Mouse (Mus musculus) thymus, postnatal 4 days (tissue): ENCODE results near the gene Pglyrp1.
"Not testable (repeated sequence)": the region's sequence is repeated elsewhere in the genome, so short reads cannot be mapped to it uniquely, and the experiment has no call there.

Experiments
- DNase-seq: peaks from one replicate; pipeline ENCODE4 v3.0.0; 2021

The Pglyrp1 gene

GRCm38 (mm10) chr7:18871031-18871430 lies at the start of gene Pglyrp1:
Pglyrp1 (plus strand) TSS chr7:18871331.
- DNase-seq = not testable (repeated sequence)

- no peak for DNase-seq
Measured at GRCm38 (mm10) chr7:18821507-18821906, 49.6 kb upstream of the Pglyrp1 start, which contains the start of gene Psg17. Psg17 (minus strand) TSS chr7:18821607.

- no peak for DNase-seq
Measured at GRCm38 (mm10) chr7:18827792-18828546, 43.2 kb upstream of the Pglyrp1 start.

GRCm38 (mm10) chr7:18828592-18828991 lies 42.5 kb upstream of the Pglyrp1 start:
- DNase-seq = no peak

DNA sequence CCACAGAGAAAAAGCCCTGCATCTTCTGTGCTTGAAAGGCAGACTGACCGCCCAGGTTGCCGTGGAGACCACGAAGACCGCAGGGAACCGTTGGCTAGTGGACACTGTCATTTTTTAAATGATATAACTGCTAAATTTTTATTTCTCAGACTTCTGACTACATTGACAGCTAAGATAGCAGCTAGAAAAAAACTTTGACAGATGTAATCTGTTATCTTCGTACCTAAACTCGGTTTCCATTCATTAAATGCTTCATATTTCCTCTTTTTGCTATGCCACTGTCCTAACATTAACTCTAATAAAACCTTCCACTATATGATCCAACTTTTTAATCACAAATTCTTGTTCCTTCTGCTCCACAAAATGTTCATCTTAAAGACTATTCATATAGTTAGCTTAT lies 41.6 kb upstream of the Pglyrp1 start:
- no peak for DNase-seq

DNA sequence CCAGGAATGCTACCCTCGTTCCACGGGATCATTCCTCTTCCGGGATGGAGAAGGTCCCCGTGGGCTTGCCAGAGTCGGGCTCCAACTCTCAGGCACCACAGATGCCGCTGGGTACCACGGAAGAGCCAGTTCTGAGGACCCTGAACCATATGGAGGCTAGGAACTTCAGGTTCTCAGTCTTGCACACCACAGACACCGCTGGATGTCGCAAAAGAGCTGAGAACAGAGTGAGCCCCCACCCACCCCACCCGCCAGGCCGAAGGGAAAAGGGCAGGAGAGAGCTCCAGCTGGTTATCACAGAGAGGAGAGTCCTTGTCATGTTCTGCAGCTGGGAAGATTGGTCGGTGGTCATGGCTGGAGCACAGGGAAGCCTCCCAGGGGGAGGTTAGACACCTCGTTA lies 38.8 kb upstream of the Pglyrp1 start:
- no peak for DNase-seq

DNA sequence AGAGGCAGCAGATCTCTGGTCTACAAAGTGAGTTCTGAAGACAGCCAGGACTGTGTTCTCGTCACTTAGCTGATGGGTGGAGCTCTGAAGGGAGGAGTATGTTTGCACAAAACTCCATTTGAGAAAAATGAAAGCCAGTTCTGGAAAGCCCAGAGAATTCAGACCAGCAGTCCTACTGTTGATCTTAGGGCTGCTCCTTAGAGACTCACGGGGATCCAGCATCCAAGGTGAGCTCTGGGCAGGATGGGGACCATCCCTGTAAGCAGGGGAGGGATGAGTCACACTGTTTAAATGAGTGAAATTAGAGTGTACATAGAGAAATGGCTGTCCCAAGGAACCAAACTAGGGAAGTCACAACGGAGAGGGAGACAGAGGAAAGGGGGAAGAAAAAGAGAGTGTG lies 31.3 kb upstream of the Pglyrp1 start, which contains the start of gene Mill2:
Gene Mill2, plus strand, starts transcription at position 102 of the 400 bp plus-strand sequence.
- no peak for DNase-seq

DNA sequence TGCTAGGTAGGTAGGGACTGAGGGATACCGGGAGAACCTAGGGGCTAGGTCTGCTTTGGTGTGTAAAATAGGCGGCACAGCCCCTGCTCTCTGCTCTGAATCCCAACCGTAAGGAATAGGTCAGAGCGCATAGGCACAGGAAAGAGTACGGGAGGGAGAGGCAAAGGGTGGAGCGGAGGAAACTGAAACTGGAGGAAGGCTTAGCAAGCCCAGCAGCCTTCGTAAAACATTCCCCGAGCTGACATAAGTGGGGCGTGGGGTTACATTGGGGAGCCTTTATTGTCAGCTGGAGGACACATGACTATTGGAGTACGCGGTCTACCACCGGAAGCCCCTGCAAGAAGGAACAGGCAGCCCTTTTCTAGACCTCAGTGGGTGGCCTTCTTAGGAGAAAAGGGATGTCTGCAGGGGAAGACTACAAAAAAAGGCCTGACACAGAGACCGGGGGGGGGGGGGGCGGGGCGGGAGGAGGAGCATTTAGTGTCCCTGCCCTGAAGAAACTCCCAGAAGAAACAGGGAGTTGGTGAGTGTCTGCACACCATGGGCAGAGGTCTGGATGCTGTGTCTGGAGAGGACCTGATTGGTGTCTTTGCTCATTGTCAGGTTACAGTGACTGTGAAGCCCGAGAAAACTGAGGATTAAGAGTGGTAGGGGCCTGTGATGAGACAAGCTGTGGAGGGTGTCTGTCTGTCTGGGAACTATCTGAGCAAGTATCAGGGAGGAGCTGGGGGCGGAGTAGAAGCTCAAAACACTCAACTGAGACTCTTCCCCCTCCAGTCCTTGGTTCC lies 30.6 kb upstream of the Pglyrp1 start:
- peak; percentile 40 for DNase-seq

GRCm38 (mm10) chr7:18841174-18841567 lies 30.0 kb upstream of the Pglyrp1 start:
- no peak for DNase-seq

- DNase-seq = no peak
Measured at GRCm38 (mm10) chr7:18844811-18845210, 26.3 kb upstream of the Pglyrp1 start.

DNA sequence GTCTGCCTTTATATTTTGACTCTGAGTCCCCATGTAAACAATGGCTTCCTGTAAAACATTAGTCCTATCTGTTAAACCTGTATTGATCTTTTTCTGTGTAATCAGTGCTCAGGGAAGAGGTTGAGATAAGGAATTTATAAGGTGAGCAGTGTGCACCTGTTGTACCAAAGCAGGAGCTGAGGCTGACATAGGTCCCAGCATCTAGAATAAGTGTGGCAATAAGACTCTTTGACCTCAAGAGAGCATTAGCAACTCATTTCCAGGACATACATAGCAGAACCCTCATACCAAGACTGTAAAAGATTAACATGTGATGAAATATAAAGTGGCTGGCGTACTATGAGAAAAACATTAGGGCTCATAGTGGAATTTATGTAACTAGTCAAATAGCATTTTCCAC lies 22.7 kb upstream of the Pglyrp1 start:
- DNase-seq = no peak

GRCm38 (mm10) chr7:18858310-18858916 lies 12.7 kb upstream of the Pglyrp1 start:
- no peak for DNase-seq

DNA sequence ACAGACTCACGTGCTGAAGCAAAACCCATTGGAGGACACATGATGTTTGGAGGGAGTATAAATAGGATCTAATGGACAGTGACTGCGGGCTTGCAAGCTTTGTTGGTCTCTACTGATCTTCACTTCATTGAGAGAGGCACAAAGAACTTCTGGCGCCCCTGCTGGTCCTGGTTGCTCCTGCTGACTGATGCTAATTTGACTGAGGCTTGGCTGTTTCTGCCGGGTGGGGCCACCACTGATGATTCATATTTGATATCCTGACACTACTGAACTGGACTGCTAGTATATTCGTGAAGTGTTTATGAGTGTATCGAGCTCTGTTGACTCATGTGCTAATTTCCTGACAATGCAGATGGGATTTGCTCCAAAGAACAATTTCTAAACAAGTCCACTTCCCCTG lies 8.3 kb upstream of the Pglyrp1 start:
- no peak for DNase-seq

DNA sequence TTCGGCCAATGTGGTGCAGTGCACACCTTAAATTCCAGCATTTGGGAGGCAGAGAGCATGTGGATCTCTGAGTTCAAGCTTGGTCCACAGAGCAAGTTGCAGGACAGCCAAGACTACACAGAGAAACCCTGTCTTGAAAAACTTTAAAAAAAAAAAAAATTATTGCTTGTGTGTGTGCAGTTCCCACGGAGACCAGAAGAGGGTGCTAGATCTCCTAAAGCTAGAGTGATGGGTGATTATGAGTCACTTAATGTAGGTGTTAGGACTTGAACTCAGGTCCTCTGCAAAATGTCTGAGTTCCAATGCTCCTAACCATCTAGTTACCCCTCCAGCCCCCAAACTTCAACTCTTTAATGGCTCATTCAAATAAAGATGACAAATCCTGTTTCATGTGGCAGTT lies 2.6 kb upstream of the Pglyrp1 start:
- no peak for DNase-seq

- DNase-seq = no peak
Measured at GRCm38 (mm10) chr7:18872014-18872802, 1.1 kb downstream of the Pglyrp1 start.

DNA sequence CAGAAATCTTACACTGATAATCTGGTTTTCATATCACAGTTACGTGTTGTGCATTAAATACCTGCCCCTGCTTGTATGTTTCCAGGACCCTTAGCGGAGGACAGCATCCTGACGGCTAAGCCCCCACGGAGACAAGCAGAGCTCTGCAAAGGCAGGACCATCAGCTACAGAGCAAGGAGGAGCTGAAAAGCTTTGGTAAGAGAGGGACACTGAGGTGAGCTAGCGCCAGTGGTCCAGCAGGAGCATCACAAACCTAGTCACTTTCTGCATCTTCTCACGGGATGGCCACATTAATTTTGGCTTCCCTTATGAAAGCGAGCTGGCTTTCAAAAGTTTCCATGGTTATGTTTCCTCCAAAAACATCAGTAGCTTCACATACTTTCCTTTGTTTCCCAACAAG lies 1.7 kb downstream of the Pglyrp1 start:
- no peak for DNase-seq

- DNase-seq = peak; percentile 77
Measured at GRCm38 (mm10) chr7:18873253-18873652, 2.1 kb downstream of the Pglyrp1 start.

GRCm38 (mm10) chr7:18875372-18875771 lies 4.2 kb downstream of the Pglyrp1 start:
- no peak for DNase-seq

DNA sequence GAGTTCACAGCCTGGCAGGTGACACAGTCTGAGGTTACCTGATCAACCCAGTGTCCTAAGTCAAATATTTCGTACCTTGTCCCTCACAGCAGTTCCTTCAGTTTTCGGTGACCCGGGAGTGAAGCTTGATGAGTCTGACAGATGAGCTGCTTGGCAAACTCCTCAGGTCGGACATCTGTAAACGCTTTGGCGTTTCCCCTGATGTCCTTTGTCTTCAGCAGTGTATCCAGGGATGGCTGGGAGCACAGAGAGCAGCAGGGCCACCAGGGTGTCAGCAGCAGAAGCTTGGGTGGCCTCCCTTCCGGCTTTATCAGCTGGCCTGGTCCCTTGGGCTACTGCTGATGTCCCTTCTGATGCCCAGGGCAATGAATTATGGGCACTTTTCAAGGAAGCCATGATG lies 7.6 kb downstream of the Pglyrp1 start:
- DNase-seq = no peak

DNA sequence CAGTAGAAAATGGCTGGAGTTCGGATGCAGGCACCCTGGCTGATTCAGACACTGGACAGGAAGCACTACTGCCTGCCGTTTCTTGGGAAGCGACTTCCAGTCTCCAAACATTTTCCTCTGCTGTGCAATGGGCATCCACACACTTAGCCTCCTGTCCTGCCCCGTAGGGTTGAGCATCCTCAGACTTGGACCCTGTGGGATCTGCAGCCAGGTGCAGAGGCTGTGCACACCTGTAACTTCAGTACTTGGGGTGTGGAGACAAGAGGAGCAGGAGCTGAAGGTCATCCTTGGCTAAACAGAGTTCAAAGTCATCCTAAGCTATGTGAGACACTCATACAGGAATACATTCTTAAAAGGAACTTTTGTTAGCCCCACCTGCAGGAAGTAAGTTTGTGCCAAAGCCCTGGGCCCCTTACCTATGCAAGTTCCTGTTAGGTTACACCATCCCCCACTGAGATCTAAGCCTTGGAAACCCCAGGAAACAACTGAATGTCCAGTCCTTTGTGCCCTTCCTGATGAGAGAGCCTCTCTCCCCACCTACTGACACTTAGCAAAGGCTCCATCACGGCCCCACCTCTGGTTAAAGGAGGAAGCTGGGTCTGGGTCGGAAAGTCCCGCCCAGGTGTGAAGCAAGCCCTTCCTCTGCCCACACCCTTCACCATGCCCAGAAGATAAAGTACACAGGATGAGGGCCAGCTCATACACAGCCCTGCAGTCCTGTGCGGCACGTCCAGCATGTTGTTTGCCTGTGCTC lies 13.0 kb downstream of the Pglyrp1 start:
- DNase-seq = no peak

DNA sequence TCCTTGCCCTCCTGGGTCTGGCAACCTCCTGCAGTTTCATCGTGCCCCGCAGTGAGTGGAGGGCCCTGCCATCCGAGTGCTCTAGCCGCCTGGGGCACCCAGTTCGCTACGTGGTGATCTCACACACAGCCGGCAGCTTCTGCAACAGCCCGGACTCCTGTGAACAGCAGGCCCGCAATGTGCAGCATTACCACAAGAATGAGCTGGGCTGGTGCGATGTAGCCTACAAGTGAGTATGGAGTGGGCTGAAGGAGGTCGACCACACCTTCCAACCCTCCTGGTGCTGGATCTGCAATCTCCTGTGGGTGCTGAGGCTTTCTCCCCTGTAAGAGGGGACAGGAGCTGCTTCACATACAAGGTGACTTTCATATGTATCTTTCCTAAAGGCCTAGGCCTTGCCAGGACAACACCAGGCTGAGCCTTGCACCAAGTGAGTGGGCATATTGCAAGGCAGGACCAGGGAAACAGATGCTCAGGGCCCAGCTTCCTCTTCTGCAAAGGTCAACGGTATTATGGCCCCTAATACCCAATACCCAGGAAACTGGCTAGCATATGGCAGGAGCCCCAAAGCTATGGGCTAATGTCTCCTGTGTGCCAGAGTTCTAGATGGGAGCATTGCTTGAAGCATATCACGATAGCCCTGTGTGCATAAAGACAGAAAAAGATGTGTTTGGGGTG lies 13.8 kb downstream of the Pglyrp1 start:
- DNase-seq = no peak

GRCm38 (mm10) chr7:18886963-18887362 lies 15.8 kb downstream of the Pglyrp1 start:
- no peak for DNase-seq
